Mouse (Mus musculus): ENCODE data around the gene Rnf216. TPM values are rescaled to one million over a fixed set of nuclear protein-coding genes. Genes with fewer than 3 reads are reported as not detected.
A peak's percentile ranks its signal among the peaks of the same experiment; 100 is the strongest.

Gene Rnf216
- polyA plus RNA-seq, 2 experiments from 2014 or later: 38.2 to 39.8 TPM

DNA sequence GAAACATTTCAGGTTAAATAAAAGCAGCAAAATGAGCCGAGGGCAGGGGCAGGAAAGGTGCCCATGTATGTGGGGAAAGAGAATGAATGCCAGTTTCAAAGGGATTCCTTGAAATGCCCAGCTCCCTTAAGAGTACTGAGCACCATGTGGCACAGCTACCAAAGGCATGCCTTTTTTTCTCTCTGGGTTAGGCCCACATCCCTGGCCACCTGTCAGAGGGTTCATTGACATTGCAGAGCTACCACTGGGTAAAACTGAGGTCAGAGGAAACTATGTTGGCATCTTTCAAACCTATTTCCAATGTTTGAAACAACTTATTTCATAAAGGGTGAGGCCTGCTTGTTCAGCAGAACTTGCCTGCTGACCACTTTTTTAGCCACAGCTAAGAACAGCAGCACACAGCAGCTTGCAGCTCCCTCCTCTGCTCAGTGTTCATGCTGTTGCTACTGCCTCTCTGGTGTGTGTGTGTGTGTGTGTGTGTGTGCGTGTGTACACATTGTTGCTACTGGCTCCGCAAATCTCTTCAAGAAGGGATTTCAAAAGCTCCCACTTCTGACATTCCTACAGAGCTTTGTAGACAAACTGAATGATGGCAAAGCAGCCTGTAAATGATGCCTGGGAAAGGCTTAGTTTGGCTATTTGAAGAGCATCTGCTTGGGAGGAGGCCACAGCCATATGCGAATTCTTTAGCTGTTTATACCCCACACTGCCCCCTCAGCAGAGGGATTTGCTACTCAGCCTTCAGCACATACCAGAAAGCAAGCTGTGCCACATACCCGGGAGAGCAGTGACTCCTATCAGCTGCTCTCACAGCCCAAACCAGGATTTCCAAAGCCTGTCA, 59.4 kb downstream of the Rnf216 start:
- ATAC-seq: no peak

- ATAC-seq: no peak
Measured at GRCm38 (mm10) chr5:143052677-143053076, 60.1 kb downstream of the Rnf216 start.

- ATAC-seq: no peak
Measured at GRCm38 (mm10) chr5:143051851-143052250, 60.9 kb downstream of the Rnf216 start.

DNA sequence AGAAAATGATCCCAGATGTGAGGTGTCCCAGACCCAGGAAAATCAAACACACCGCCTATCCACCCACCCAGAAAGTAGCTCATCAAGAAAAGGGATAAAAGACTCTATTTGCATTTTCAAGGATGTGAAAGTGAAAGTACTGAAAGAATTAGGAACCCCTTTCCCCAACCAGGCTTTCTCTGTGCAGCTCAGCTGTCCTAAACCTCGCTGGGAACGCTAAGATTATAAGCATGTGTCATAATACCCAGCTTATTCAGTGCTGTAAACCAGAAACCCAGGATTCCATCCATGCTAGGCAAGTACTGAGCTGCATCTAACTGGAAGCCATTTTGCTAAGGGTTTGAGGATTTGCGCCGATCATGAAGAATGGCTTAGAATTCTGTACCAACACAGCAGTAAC, 62.5 kb downstream of the Rnf216 start:
- no peak for ATAC-seq

GRCm38 (mm10) chr5:143049746-143050145, 63.0 kb downstream of the Rnf216 start:
- ATAC-seq: no peak

DNA sequence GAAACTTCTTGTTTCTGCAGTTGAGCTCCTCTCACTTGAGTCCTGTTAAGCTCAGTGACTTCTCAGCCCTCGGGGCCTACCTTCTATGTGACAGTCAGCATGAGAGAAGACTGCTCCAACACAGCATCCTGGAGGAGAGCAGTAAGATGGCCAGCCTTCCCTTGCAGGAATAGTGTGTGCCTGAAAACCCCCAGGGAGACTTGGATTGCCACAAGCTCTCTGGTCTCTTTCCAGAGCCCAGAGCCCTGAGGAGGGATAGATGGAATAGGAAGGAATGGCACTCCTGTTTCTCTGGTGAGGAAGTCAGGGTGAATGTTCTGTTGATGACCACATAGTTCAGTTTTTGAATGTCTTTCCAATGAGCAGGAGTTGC, 63.8 kb downstream of the Rnf216 start:
- ATAC-seq: no peak

DNA sequence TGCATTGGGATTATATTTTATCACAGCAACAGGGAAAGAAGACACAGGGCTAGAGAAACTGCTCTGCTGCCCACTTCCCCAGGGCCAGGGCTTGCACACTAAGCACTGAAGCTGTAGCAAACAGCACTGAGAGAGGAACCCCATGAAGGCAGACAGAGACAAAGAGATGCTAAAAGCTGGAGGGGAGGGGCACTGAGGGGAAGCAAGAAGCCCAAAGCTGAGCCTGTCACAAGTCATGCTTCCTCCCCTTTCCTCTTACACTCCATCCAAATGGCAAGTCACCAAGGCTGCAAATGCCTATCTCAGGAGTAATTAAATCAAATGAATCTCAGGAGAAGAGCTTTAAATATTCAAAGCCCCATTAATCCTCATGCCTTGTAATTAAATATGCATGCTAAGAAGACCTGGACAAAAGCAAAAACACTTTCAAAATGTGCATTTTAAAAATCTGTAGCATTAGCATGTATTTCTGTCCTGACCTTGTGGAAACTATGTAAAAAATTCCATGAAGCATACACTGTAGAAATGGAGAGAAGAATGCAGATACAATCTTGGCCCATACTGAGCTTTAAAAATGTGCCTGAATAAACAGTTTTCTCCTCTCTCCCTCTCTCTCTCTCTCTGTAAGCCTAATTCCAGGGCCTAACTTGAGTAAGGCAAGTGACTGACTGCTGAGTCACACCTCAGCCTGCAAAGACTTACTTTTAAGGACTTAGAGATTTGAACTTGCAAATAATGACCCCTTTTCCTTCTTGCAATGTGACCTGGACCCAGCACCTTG, 64.4 kb downstream of the Rnf216 start:
- no peak for ATAC-seq

- no peak for ATAC-seq
Measured at GRCm38 (mm10) chr5:143047586-143047985, 65.2 kb downstream of the Rnf216 start.

DNA sequence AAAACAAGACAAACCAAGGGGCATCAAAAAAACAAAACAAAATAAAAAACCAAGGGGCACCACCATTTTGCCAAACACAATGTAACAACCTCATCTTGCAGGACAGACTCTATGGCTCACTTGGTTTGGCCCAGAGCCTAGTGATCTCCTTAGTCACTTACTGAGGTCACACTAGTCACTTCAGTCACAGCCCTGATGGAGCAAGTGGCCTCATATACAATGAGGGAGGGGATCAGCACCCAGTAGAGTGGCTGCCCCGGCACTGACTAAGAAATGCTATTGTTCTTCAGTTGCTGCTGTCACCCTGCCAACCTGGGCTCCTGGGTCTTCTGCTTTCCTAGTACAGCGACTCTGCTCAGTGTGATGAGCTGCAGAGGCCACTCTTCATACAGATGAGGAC, 68.9 kb downstream of the Rnf216 start:
- peak; percentile 23 for ATAC-seq

GRCm38 (mm10) chr5:143043285-143043684, 69.5 kb downstream of the Rnf216 start:
- peak; percentile 58 for ATAC-seq

DNA sequence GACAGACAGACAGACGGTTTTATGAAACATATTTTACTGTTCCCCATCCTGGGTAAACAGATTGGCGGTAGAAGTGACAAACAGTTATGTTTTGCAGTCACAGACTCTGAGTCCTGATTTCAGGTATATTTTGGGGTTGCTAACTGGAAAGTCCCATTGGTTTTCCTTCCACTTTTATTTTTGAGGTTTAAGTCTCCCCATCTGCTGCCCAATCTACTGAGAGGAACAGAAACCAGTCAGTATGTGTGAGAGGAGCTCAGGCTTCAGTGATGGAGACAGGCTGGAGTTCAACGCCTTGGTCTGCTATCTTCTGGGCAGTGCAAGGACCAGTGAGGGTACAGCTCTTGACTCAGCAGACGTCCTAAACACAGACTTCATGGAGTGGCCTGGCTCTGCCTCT, 74.0 kb downstream of the Rnf216 start:
- no peak for ATAC-seq

- no peak for ATAC-seq
Measured at GRCm38 (mm10) chr5:143037201-143037600, 75.6 kb downstream of the Rnf216 start.

- no peak for ATAC-seq
Measured at GRCm38 (mm10) chr5:143036052-143036451, 76.7 kb downstream of the Rnf216 start.

DNA sequence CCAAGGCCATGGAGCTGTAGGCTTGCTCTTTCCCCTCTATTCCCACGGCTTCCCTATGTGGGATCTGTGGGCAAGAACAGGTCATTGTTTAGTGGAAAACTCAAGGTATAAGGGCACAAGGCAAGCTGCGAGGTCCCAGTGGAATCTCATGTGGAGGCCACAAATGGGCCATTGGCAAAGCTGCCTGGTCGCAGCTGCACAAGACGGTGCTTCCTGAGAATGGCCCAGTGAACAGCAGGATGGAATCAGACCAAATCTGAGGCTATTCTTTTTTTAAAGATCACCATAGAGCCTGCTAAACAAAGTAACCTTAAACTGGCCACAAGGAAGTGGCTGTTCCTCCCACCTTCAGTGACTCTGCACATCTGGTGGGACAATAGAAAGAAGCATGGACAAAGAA, 77.5 kb downstream of the Rnf216 start:
- ATAC-seq: no peak

- no peak for ATAC-seq
Measured at GRCm38 (mm10) chr5:143034108-143034507, 78.7 kb downstream of the Rnf216 start.

GRCm38 (mm10) chr5:143033277-143033676, 79.5 kb downstream of the Rnf216 start:
- no peak for ATAC-seq

- ATAC-seq: no peak
Measured at GRCm38 (mm10) chr5:143032639-143033146, 80.1 kb downstream of the Rnf216 start.

DNA sequence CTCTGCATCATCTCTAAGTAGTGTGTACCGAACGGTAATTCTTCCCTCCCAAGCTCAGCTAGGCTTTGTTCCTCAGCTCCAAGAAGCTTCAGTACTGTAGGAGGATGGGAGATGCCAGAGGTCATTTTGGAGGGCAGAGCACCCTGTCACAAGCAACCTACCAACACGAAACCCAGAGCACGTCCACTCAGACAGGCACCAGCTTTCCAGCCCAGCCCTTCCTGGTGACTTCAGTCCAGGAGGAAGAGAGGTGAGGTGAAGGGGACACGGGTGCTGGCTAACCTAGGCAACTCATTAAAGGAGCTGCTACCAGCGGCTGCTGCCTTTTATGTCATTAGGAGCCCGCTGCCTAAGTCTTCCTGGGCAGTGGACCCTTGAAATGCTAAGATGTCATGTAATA, 81.1 kb downstream of the Rnf216 start:
- no peak for ATAC-seq

GRCm38 (mm10) chr5:143031193-143031592, 81.6 kb downstream of the Rnf216 start:
- ATAC-seq: no peak

DNA sequence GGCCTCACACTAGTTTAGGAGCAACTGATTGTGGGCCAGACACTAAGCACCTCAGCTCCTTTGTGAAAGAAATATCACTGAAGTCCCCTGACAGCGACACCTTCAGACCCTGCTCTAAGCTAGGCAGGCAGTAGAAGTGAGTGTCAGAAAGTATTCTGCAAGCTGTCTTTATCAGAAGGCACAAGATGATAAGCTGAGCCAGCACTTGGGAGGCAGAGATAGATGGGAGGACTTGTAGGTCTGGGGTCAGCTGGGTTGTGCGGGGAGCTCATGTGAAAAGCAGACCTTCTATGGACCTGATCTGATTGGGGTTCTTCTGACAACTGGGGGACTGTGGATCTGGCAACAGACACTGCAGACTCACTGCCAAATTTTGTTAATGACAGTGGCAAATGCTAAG, 88.9 kb downstream of the Rnf216 start:
- no peak for ATAC-seq

- ATAC-seq: no peak
Measured at GRCm38 (mm10) chr5:143022956-143023355, 89.8 kb downstream of the Rnf216 start.

DNA sequence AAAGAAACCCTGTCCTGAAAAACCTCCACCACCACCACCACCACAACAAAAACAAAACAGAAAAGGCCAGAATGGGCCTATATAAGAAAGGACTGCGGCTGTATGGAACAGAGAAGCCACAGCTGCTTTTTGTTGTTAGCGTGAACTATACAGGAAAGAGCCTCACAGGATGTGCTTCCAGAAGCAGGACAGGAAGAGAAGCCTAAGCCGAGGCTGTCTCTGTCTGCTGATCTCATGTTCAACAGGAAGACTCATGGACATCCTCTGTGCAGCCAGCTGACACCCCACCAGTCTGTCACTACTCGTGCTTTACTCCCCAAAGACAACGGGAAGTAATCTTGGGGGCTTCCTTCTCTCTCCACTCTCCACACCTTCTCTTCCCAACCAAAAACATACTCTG, 95.4 kb downstream of the Rnf216 start:
- no peak for ATAC-seq

- ATAC-seq: no peak
Measured at GRCm38 (mm10) chr5:143009383-143009782, 103.4 kb downstream of the Rnf216 start.

All from CD4-positive, CD25-positive, alpha-beta regulatory T cell, adult 4 months (primary cell).